Mouse (Mus musculus): Measurements from ENCODE around the gene Ldhal6b. TPM values are rescaled to one million over a fixed set of nuclear protein-coding genes. Genes with fewer than 3 reads are reported as not detected.

Ldhal6b gene
- polyA plus RNA-seq, 1 experiment = 1.3 TPM

DNA sequence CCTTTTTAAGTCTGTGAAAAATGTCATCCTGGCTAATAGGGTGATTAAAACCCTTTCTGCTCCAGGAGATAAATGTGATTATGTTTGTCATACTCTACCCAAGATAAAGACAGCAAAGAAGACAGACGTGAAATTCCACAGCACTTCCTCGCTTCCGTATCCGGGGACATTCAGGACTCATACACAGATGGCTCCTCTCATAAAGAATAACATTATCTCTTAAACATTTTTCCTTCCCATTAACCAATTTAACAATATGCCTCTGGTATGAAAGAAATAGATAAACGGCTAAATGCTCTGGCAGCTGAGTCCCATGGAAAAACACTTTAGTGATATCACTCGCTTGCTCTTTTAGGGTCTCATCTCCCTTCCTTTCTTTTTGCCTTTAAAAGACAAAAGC lies 11.5 kb downstream of the Ldhal6b start:
- H3K9me3 ChIP-seq (replicated peaks; ENCODE audit: control insufficient read depth, insufficient read depth, low read length, poor library complexity, severe bottlenecking) = no peaks in the 10 kb centered on the region
- no peak overlapping the region for H3K27ac ChIP-seq (ENCODE audit: insufficient read depth, low read length)
- peaks cover 7% of the 10 kb centered on the region for H3K4me1 ChIP-seq (ENCODE audit: control insufficient read depth, insufficient read depth, low read length)
- H3K27me3 ChIP-seq (ENCODE audit: control insufficient read depth, insufficient read depth, low read length, poor library complexity, severe bottlenecking) = no peaks in the 10 kb centered on the region
- no peaks in the 10 kb centered on the region for H3K36me3 ChIP-seq (ENCODE audit: control insufficient read depth, insufficient read depth, low read length, poor library complexity, severe bottlenecking)
- no peak for TF ChIP-seq EP300 (IDR thresholded peaks at IDR 0.05; ENCODE audit: insufficient read depth, low read depth, low read length)
- TF ChIP-seq POLR2A (IDR thresholded peaks at IDR 0.05; ENCODE audit: insufficient read depth, low read length) = no peak
- no peak for TF ChIP-seq CTCF (IDR thresholded peaks at IDR 0.05; ENCODE audit: low read depth, low read length)
- H3K9ac ChIP-seq (ENCODE audit: low read depth, poor library complexity, severe bottlenecking) = no peak overlapping the region
- H3K4me3 ChIP-seq (ENCODE audit: low read depth, low read length) = no peak overlapping the region

DNA sequence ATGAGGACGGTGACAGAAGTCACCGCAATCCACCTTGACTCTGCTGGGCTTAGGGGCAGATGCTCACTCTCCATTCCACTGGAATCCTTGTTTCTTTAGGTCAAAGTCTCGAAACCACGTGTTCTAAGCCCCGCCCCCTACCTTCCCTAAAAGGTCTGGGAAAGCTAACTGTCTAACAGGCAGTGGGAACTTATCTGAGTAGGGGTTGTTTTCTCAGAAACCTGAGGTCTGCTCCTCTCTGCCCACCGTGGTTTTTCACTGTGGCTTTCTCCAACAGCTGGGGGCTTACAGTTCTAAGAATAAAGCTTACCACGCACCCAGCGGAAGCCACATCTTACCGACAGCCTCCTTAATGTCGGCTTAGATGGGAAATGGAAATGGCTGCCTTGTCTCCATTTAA lies 12.0 kb downstream of the Ldhal6b start:
- no peaks in the 10 kb centered on the region for H3K27me3 ChIP-seq (ENCODE audit: control insufficient read depth, insufficient read depth, low read length, poor library complexity, severe bottlenecking)
- no peak for TF ChIP-seq CTCF (IDR thresholded peaks at IDR 0.05; ENCODE audit: low read depth, low read length)
- TF ChIP-seq EP300 (IDR thresholded peaks at IDR 0.05; ENCODE audit: insufficient read depth, low read depth, low read length) = no peak
- TF ChIP-seq POLR2A (IDR thresholded peaks at IDR 0.05; ENCODE audit: insufficient read depth, low read length) = no peak

DNA sequence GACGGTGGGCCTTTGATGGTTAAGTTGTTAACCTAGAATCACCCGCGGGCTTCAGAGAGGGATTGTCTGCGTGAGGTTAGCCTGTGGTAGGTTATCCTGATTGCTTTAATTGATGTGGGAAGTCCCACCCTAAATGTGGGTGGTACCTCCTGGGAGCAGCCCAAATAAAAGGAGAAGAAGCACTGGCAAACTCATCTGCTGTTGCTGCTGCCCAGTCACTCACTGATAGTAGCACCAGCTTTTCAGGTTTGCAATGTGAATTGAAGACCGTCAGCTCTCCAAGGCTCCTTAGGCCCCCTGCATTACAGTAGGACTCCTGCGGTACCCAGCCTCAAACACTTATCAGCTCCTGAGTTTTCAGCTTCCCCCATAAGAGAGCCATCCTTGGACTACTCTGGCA lies 14.7 kb downstream of the Ldhal6b start:
- no peak overlapping the region for H3K9ac ChIP-seq (ENCODE audit: low read depth, poor library complexity, severe bottlenecking)
- H3K4me3 ChIP-seq (ENCODE audit: low read depth, low read length) = no peak overlapping the region
- H3K9me3 ChIP-seq (replicated peaks; ENCODE audit: control insufficient read depth, insufficient read depth, low read length, poor library complexity, severe bottlenecking) = no peaks in the 10 kb centered on the region
- H3K36me3 ChIP-seq (ENCODE audit: control insufficient read depth, insufficient read depth, low read length, poor library complexity, severe bottlenecking) = no peaks in the 10 kb centered on the region
- H3K27ac ChIP-seq (ENCODE audit: insufficient read depth, low read length) = no peak overlapping the region
- TF ChIP-seq POLR2A (IDR thresholded peaks at IDR 0.05; ENCODE audit: insufficient read depth, low read length) = no peak
- TF ChIP-seq EP300 (IDR thresholded peaks at IDR 0.05; ENCODE audit: insufficient read depth, low read depth, low read length) = no peak
- no peak for TF ChIP-seq CTCF (IDR thresholded peaks at IDR 0.05; ENCODE audit: low read depth, low read length)
- no peaks in the 10 kb centered on the region for H3K27me3 ChIP-seq (ENCODE audit: control insufficient read depth, insufficient read depth, low read length, poor library complexity, severe bottlenecking)
- H3K4me1 ChIP-seq (ENCODE audit: control insufficient read depth, insufficient read depth, low read length) = peaks cover 9% of the 10 kb centered on the region

More for the DNA sequence above, 12.0 kb downstream of the Ldhal6b start:
- H3K4me1 ChIP-seq (ENCODE audit: control insufficient read depth, insufficient read depth, low read length) = peaks cover 7% of the 10 kb centered on the region
- H3K4me3 ChIP-seq (ENCODE audit: low read depth, low read length) = no peak overlapping the region
- no peaks in the 10 kb centered on the region for H3K36me3 ChIP-seq (ENCODE audit: control insufficient read depth, insufficient read depth, low read length, poor library complexity, severe bottlenecking)
- H3K27ac ChIP-seq (ENCODE audit: insufficient read depth, low read length) = no peak overlapping the region
- no peak overlapping the region for H3K9ac ChIP-seq (ENCODE audit: low read depth, poor library complexity, severe bottlenecking)
- no peaks in the 10 kb centered on the region for H3K9me3 ChIP-seq (replicated peaks; ENCODE audit: control insufficient read depth, insufficient read depth, low read length, poor library complexity, severe bottlenecking)

DNA sequence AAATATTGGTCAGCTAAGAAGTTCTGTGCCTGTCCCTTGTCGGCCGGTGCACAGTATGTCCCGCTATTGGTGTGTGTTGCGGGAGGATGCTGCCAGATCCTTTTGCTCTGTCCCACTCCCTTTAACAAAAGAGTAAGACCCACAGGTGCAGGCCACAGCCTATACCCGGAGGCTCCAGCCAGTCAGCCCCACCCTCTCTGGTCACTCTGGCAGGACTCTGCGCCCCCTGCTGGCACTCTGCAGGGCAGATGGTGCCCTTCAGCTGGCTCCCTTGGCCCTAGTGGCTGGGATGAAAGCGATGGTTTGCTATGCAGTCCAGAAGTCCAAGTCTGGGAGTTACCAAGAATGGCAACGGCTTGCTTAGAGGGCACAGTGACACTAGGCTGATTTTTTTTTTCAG lies 15.9 kb downstream of the Ldhal6b start:
- Histone ChIP-seq H3K9ac (ENCODE audit: low read depth, poor library complexity, severe bottlenecking) (no peak overlapping the region), H3K4me3 (ENCODE audit: low read depth, low read length) (no peak overlapping the region), H3K27me3 (ENCODE audit: control insufficient read depth, insufficient read depth, low read length, poor library complexity, severe bottlenecking) (no peaks in the 10 kb centered on the region), H3K27ac (ENCODE audit: insufficient read depth, low read length) (no peak overlapping the region), H3K9me3 (replicated peaks; ENCODE audit: control insufficient read depth, insufficient read depth, low read length, poor library complexity, severe bottlenecking) (no peaks in the 10 kb centered on the region), H3K36me3 (ENCODE audit: control insufficient read depth, insufficient read depth, low read length, poor library complexity, severe bottlenecking) (no peaks in the 10 kb centered on the region), H3K4me1 (ENCODE audit: control insufficient read depth, insufficient read depth, low read length) (peaks cover 8% of the 10 kb centered on the region)
- TF ChIP-seq EP300 (IDR thresholded peaks at IDR 0.05; ENCODE audit: insufficient read depth, low read depth, low read length) (peak; percentile 50; the same call in 1 of the 2 replicates), POLR2A (IDR thresholded peaks at IDR 0.05; ENCODE audit: insufficient read depth, low read length) (no peak), CTCF (IDR thresholded peaks at IDR 0.05; ENCODE audit: low read depth, low read length) (peak; percentile 89)

DNA sequence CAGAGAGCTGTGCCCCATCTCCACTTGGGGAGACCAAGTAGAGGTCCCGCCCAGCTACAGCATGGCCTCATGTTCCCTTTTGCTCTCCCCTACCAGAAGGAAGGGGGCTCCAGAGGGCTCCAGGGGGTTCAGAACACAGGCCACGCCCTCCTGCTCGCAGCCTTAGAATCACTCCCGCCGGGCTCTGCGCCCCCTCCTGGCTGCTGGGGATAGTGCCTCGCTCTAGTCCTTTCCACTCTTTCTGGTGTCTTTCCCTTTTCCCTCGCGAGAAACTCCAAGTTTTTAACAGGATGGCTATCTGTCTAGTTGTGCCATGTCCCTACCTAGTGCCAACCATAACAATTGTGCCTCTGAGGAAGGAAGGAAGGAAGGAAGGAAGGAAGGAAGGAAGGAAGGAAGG lies 16.5 kb downstream of the Ldhal6b start:
- Histone ChIP-seq H3K4me3 (ENCODE audit: low read depth, low read length) (no peak overlapping the region), H3K9me3 (replicated peaks; ENCODE audit: control insufficient read depth, insufficient read depth, low read length, poor library complexity, severe bottlenecking) (no peaks in the 10 kb centered on the region), H3K9ac (ENCODE audit: low read depth, poor library complexity, severe bottlenecking) (no peak overlapping the region), H3K27me3 (ENCODE audit: control insufficient read depth, insufficient read depth, low read length, poor library complexity, severe bottlenecking) (no peaks in the 10 kb centered on the region), H3K4me1 (ENCODE audit: control insufficient read depth, insufficient read depth, low read length) (peaks cover 6% of the 10 kb centered on the region), H3K36me3 (ENCODE audit: control insufficient read depth, insufficient read depth, low read length, poor library complexity, severe bottlenecking) (no peaks in the 10 kb centered on the region), H3K27ac (ENCODE audit: insufficient read depth, low read length) (no peak overlapping the region)
- TF ChIP-seq CTCF (IDR thresholded peaks at IDR 0.05; ENCODE audit: low read depth, low read length) = peak; percentile 84
- no peak for TF ChIP-seq POLR2A (IDR thresholded peaks at IDR 0.05; ENCODE audit: insufficient read depth, low read length)

DNA sequence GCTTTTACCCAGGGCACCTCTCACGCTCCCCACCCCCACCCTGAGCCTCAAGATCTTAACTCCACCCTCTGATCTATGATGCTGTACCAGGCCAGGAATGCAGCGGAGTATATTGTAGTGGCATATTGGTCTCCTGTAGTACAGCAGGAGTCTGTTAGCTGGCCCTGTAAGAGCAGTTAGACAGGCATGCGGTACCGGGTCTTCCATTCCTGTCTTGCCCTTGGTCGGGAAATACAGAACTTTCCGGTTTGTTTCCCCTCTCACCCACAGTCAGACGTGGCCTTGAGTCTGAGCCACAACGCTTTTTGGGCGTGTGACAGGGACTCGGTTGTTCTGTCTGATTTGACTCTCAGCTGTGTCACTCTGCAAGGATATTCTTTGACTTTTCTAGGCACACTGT lies 17.3 kb downstream of the Ldhal6b start:
- H3K27me3 ChIP-seq (ENCODE audit: control insufficient read depth, insufficient read depth, low read length, poor library complexity, severe bottlenecking) = no peaks in the 10 kb centered on the region

More for the DNA sequence above, 17.3 kb downstream of the Ldhal6b start:
- Histone ChIP-seq H3K9ac (ENCODE audit: low read depth, poor library complexity, severe bottlenecking) (no peak overlapping the region), H3K36me3 (ENCODE audit: control insufficient read depth, insufficient read depth, low read length, poor library complexity, severe bottlenecking) (no peaks in the 10 kb centered on the region), H3K27ac (ENCODE audit: insufficient read depth, low read length) (no peak overlapping the region), H3K9me3 (replicated peaks; ENCODE audit: control insufficient read depth, insufficient read depth, low read length, poor library complexity, severe bottlenecking) (no peaks in the 10 kb centered on the region), H3K4me1 (ENCODE audit: control insufficient read depth, insufficient read depth, low read length) (peaks cover 4% of the 10 kb centered on the region), H3K4me3 (ENCODE audit: low read depth, low read length) (no peak overlapping the region)
- TF ChIP-seq POLR2A (IDR thresholded peaks at IDR 0.05; ENCODE audit: insufficient read depth, low read length) (no peak), EP300 (IDR thresholded peaks at IDR 0.05; ENCODE audit: insufficient read depth, low read depth, low read length) (no peak), CTCF (IDR thresholded peaks at IDR 0.05; ENCODE audit: low read depth, low read length) (no peak)

Data from ES-Bruce4 (cell line).